Comparison of ENCODE assay signal across 22 mouse cellular contexts in the genomic region with DNA sequence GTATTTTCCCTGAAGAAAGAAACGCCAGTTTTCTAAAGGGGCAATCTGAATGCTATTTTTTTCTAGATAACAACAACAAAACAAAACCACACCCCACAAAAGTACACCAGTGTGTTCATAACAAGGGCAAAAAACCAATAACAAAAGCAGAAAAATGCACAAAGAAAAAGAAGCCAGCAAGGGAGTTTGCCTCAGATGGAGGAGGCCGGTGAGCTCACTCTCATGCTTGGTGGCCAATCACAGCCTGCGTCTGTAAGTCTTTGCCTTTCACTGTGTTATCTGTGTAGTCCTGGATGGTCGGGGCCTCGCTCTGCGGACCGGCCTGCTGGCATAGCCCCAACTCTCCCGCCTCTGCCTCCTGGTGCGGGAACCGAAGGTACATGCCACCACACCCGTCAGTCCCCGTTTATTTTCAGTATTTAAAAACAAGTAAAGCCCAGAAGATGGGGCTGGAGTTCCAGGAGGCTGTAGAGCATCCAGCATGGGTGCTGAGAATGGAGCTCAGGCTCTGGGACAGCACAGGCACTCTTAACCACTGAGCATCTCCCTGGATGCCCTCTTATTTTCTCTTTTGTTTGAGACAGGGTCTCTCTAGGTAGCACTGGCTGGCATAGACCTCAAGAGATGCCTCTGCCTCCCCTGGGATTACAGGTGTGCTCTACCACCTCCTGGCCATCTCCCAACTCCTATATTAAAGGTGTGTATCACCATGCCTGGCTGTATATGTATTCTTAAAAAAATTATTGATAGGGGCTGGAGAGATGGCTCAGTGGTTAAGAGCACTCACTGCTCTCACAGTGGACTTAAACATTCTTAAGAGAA.
"Had no signal": no experiment of that assay in that cellular context is flagged by ENCODE, and none has a peak within 500 bp of the region (broad histone marks: within the 10 kb centered on the region; RNA-seq: fewer than 3 reads in every experiment).

No protein-coding gene starts in this region.

- H3K4me2 ChIP-seq: heart, embryonic 12.5 days; hindbrain, embryonic 13.5 days; hindbrain, embryonic 15.5 days; kidney, embryonic 15.5 days; limb, embryonic 13.5 days; limb, embryonic 15.5 days had no signal

- H3K27me3 ChIP-seq: heart, embryonic 12.5 days; hindbrain, embryonic 13.5 days; hindbrain, embryonic 15.5 days; kidney, embryonic 15.5 days; limb, embryonic 13.5 days; limb, embryonic 15.5 days had no signal

- H3K4me3 ChIP-seq: heart, embryonic 10.5 days; heart, embryonic 12.5 days; hindbrain, embryonic 13.5 days; hindbrain, embryonic 15.5 days; kidney, embryonic 15.5 days; limb, embryonic 13.5 days; limb, embryonic 15.5 days had no signal

- H3K9me3 ChIP-seq: heart, embryonic 10.5 days; heart, embryonic 12.5 days; hindbrain, embryonic 13.5 days; hindbrain, embryonic 15.5 days; kidney, embryonic 15.5 days; limb, embryonic 13.5 days; limb, embryonic 15.5 days had no signal

- H3K4me1 ChIP-seq: heart, embryonic 10.5 days; heart, embryonic 12.5 days; hindbrain, embryonic 13.5 days; hindbrain, embryonic 15.5 days; kidney, embryonic 15.5 days; limb, embryonic 13.5 days; limb, embryonic 15.5 days had no signal

- H3K9ac ChIP-seq: heart, embryonic 12.5 days; hindbrain, embryonic 13.5 days; hindbrain, embryonic 15.5 days; kidney, embryonic 15.5 days; limb, embryonic 13.5 days; limb, embryonic 15.5 days had no signal

- ATAC-seq: hindbrain, postnatal 0 days; intestine, embryonic 16.5 days had no signal

- H3K27ac ChIP-seq: heart, embryonic 10.5 days; hindbrain, embryonic 13.5 days; hindbrain, embryonic 15.5 days; hindbrain, postnatal 0 days; kidney, embryonic 15.5 days; kidney, postnatal 0 days; limb, embryonic 13.5 days; limb, embryonic 15.5 days had no signal

- DNase-seq: gastrocnemius, postnatal 14 days; gastrocnemius, postnatal 36 days; heart, adult 18-20 months; heart, postnatal 10 days; kidney, adult 11 months; kidney, adult 2 months; kidney, adult 9 months; kidney, postnatal 14 days; kidney, postnatal 36 days; layer of hippocampus, adult 9-11 months; layer of hippocampus, postnatal 36 days; left cerebral cortex, postnatal 4 days had no signal
